Mouse (Mus musculus) limb, embryonic 11.5 days (tissue): ENCODE measurements at regions not wholly inside any gene's neighbourhood (a gene's known extent, or its start where the extent isn't known, plus 50 kb on each side); places are given as distances from the start of the nearest gene placed in this dataset.

Source experiments
- ATAC-seq: fragments of 200-750 bp; cut with Nextera tagmentation; 2 replicates; pipeline ENCODE4 v1.8.0; 2017; ENCODE audit warnings: low read depth; ENCODE audit not compliant: insufficient number of reproducible peaks, low FRiP score, low TSS enrichment
- DNase-seq: peaks from one replicate; pipeline ENCODE4 v3.0.0-alpha.2; 2015; ENCODE audit warnings: low spot score
- H3K27ac ChIP-seq: fragments of 300-500 bp; sonication (generic); replicated peaks from 2 replicates; pipeline ENCODE4 v1.5.1; 2014; ENCODE audit warnings: low read depth, mild to moderate bottlenecking, low read length
- H3K27me3 ChIP-seq: fragments of 300-500 bp; sonication (generic); 2 replicates; pipeline ENCODE4 v1.6.1; 2014; ENCODE audit warnings: mild to moderate bottlenecking, low read length, mixed read lengths; ENCODE audit not compliant: control insufficient read depth, insufficient read depth
- H3K36me3 ChIP-seq: fragments of 300-500 bp; sonication (generic); 2 replicates; pipeline ENCODE4 v1.6.1; 2014; ENCODE audit warnings: mild to moderate bottlenecking, low read length, moderate library complexity, mixed read lengths; ENCODE audit not compliant: control insufficient read depth, insufficient read depth
- H3K4me1 ChIP-seq: fragments of 300-500 bp; sonication (generic); 2 replicates; pipeline ENCODE4 v1.6.1; 2014; ENCODE audit warnings: low read length, mixed read lengths; ENCODE audit not compliant: control insufficient read depth, insufficient read depth
- H3K4me2 ChIP-seq: fragments of 300-500 bp; sonication (generic); 2 replicates; pipeline ENCODE4 v1.6.1; 2014; ENCODE audit warnings: low read depth, mild to moderate bottlenecking, moderate library complexity; ENCODE audit not compliant: severe bottlenecking
- H3K4me3 ChIP-seq: fragments of 300-500 bp; sonication (generic); 2 replicates; pipeline ENCODE4 v1.5.1; 2014; ENCODE audit warnings: low read depth, low read length
- H3K9ac ChIP-seq: fragments of 300-500 bp; sonication (generic); 2 replicates; pipeline ENCODE4 v1.6.1; 2014; ENCODE audit warnings: mild to moderate bottlenecking, low read length
- H3K9me3 ChIP-seq: fragments of 300-500 bp; sonication (generic); 2 replicates; pipeline ENCODE4 v1.6.1; 2016; ENCODE audit warnings: low read length; ENCODE audit not compliant: control insufficient read depth
- WGBS: fragments of 180-500 bp; shearing (Covaris S2); extraction: QIAGEN DNeasy Blood & Tissue Kit; methylation state at CpG from one replicate; pipeline ENCODE4 v1.1.7; 2014; 5-methylcytosine and 5-hydroxymethylcytosine counted together

DNA sequence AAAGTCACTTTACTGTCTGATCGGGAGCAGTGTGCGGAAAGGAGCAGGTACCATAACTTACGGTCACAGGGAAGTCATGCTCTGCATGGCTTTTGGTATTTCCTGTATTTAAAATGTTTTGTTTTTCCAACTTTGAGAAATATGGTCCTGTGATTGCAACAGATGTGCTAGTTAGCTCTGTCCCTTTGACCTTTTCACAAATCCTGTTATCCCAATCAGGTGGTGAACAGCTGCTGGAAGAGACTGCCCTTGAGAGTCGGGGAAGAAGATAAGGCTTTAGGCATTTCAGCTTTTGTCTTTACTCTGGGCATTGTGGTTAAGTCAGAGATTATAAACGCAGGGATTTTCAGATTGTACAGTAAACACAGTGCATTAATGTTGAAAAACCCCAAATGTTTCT lies 588.5 kb upstream of the Atp2b1 start:
- Histone ChIP-seq H3K27me3 (no peaks in the 10 kb centered on the region), H3K9me3 (no peaks in the 10 kb centered on the region), H3K4me3 (no peak overlapping the region), H3K4me2 (no peak overlapping the region), H3K9ac (no peak overlapping the region), H3K4me1 (no peaks in the 10 kb centered on the region), H3K27ac (no peak overlapping the region), H3K36me3 (no peaks in the 10 kb centered on the region)
- no peak for ATAC-seq
- no peak for DNase-seq
- 58% methylated on average over 5 of the region's 5 CpGs for WGBS

DNA sequence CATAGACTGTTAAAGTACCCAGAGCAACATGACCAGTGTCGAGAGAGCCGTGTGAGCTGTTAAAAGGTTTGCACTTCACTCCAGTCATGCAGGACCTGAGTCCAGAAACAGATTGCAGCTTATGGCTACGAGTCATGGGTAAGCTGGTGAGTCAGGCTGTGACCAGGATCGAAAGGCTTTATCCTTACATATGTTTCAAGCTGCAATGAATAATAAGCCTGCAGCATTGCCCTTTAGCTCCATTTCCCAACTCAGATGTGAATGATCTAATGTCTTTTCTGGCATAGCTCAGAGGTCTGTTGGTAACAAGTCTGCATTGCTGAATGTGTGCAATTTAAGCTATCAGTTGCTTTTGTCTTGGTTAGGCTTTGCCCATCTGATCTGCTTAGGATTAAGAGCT lies 581.5 kb upstream of the Atp2b1 start:
- ATAC-seq (no peak), DNase-seq (no peak)
- no peaks in the 10 kb centered on the region for H3K36me3 ChIP-seq
- no peaks in the 10 kb centered on the region for H3K27me3 ChIP-seq
- no peak overlapping the region for H3K4me2 ChIP-seq
- no peak overlapping the region for H3K4me3 ChIP-seq
- H3K9me3 ChIP-seq: no peaks in the 10 kb centered on the region
- H3K27ac ChIP-seq: no peak overlapping the region
- WGBS: 85% methylated on average over 4 of the region's 4 CpGs
- H3K9ac ChIP-seq: no peak overlapping the region
- H3K4me1 ChIP-seq: no peaks in the 10 kb centered on the region

DNA sequence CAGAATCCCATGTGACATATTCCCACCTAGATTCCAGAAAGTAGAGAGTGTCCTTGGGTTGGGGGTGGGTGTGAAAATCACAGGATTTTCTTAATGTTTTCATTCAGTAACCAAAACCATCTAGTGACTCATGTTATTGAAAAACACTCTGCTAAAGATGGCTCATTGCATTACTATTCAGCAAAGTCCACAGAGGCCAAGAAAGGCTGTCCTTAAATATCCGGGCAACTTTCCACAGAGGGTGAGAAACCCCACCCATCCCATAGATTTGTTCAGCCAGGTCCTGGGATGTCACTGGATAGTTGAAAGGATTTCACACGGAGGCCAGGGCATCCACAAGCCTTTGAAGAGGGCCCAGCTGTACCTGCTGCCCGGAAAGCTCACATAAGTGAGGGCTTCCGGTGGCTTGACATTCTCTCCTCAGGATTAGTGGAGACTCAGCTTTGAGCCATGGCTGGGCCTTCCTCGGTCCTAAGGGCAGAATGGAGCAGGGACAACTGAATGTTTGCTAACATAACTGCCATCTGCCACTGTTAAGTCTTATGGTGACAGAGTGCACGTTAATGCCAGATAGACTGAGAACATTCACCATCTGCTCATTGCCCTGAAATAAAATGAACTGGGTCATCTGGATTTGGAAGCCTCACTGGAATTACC lies 580.7 kb upstream of the Atp2b1 start:
- Histone ChIP-seq H3K36me3 (no peaks in the 10 kb centered on the region), H3K27me3 (no peaks in the 10 kb centered on the region), H3K27ac (no peak overlapping the region), H3K4me3 (no peak overlapping the region), H3K9me3 (no peaks in the 10 kb centered on the region), H3K9ac (no peak overlapping the region), H3K4me1 (no peaks in the 10 kb centered on the region), H3K4me2 (no peak overlapping the region)
- WGBS: 66% methylated on average over 6 of the region's 6 CpGs
- no peak for DNase-seq
- ATAC-seq: no peak

DNA sequence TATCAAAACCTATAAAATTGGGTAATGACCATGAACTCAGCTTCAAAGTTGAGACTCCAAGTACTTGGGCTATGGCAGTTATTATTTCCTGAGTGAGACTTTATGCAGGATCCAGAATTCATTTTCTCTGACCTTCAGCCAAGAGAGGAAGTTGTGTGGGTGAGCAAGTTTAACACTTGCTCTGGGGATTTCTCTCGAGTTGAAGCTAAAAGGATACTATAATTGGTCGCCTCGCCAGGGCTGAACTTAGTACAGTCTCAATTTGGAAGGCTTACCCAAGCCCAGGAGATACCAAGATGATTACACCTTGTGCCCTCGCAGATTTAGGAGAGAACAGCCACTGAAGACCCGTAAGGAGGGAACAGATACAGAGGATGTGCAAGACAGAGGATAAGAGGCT lies 570.4 kb upstream of the Atp2b1 start:
- Histone ChIP-seq H3K4me1 (no peaks in the 10 kb centered on the region), H3K27ac (no peak overlapping the region), H3K4me2 (no peak overlapping the region), H3K4me3 (no peak overlapping the region), H3K27me3 (no peaks in the 10 kb centered on the region), H3K9ac (no peak overlapping the region), H3K36me3 (no peaks in the 10 kb centered on the region), H3K9me3 (no peaks in the 10 kb centered on the region)
- 88% methylated on average over 5 of the region's 5 CpGs for WGBS
- ATAC-seq (no peak), DNase-seq (no peak)

DNA sequence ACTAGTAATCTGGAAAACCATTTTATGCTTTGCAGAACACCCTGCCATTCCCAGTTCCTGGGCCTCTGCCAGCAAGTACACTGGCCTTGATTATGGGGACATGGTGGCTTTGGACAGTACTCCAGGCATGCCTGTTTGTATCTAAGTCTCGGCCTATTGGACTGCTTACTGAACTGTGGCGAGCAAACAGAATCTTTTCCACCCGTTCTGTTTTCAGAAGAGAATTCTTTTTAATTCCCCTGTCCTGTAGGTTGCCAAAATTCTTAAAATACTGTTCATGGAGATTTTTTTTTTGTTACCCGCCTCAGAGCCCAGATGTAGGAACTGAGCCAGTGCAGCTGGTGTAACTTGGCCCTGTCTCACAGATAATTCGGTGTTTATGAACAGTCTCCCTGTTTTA lies 564.7 kb upstream of the Atp2b1 start:
- 90% methylated on average over 5 of the region's 5 CpGs for WGBS
- DNase-seq: no peak
- H3K27ac ChIP-seq: no peak overlapping the region

DNA sequence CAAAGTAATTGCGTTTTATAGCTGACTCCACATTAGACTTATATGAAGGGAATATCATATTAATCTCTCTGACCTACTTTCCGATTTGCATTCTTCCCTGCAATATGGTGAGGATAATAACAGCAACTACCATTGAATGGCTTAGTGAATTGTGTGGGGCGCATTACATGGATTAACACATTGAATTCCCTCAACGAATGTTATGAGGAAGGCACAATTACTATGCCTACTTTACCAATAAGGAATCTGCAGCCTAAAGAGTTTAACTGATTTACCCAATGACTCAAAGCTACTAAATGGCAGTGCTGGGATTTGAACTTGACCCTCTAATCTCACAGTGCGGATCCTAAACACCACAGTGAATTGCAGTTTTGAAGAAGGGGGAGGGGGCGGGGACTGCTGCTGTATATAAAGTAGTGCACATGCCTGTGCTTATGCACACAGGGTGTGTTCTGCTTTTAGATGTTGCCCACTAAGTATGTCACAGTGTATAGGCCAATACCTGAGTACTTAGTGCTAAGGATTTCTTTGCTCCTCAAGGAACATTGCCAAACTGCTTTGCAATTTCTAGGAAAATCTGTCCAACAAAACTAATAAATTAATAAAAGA lies 563.8 kb upstream of the Atp2b1 start:
- no peaks in the 10 kb centered on the region for H3K9me3 ChIP-seq
- no peak overlapping the region for H3K9ac ChIP-seq
- DNase-seq: no peak
- H3K4me3 ChIP-seq: no peak overlapping the region
- ATAC-seq: no peak
- H3K27me3 ChIP-seq: no peaks in the 10 kb centered on the region
- H3K27ac ChIP-seq: no peak overlapping the region
- H3K4me1 ChIP-seq: no peaks in the 10 kb centered on the region
- H3K4me2 ChIP-seq: no peak overlapping the region
- no peaks in the 10 kb centered on the region for H3K36me3 ChIP-seq
- WGBS: 89% methylated on average over 6 of the region's 6 CpGs

More for the DNA sequence above, 564.7 kb upstream of the Atp2b1 start:
- H3K9ac ChIP-seq: no peak overlapping the region
- H3K9me3 ChIP-seq: no peaks in the 10 kb centered on the region
- no peaks in the 10 kb centered on the region for H3K36me3 ChIP-seq
- no peaks in the 10 kb centered on the region for H3K4me1 ChIP-seq
- no peak overlapping the region for H3K4me2 ChIP-seq
- H3K27me3 ChIP-seq: no peaks in the 10 kb centered on the region
- H3K4me3 ChIP-seq: no peak overlapping the region
- no peak for ATAC-seq

DNA sequence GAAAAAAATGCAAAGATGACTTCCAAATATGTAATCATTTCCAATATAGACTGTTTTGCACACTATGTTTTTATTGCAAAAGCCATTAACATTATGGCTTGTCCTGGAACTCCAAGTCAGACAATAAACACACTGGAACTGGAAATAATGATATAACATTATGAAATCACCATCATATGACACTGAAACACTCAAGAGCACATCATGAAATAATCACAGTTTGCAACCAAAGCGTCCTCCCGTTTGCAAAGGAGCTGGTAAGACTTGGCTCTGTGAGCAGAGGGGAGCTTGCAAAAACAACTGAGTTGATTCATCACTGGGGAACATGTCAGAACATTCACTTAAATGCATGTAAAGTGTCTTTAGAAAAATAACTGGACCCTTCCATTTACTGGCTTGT lies 562.1 kb upstream of the Atp2b1 start:
- DNase-seq: no peak

DNA sequence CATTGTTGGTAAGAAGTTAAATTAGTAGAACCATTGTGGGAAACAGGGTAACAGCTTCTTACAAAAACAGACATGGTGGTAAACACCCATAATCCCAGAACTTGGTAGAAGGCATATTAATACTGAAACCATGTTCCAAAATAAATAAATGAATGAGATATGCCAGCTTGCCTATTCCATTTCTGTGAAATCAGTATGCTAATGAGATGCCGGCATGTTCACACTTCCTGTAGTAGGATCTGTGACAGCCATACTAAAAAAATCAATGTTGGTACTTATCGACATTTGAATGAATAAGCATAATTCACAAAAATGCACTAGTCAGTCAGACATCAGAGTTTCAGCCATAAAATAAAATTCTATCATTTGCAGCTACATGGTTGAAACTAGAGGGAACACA lies 559.7 kb upstream of the Atp2b1 start:
- DNase-seq: no peak
- H3K9ac ChIP-seq: no peak overlapping the region
- no peaks in the 10 kb centered on the region for H3K9me3 ChIP-seq
- H3K36me3 ChIP-seq: no peaks in the 10 kb centered on the region
- no peak overlapping the region for H3K27ac ChIP-seq
- no peak overlapping the region for H3K4me3 ChIP-seq
- no peak for ATAC-seq
- no peaks in the 10 kb centered on the region for H3K4me1 ChIP-seq
- no peak overlapping the region for H3K4me2 ChIP-seq
- 92% methylated on average over 2 of the region's 2 CpGs for WGBS
- no peaks in the 10 kb centered on the region for H3K27me3 ChIP-seq

More for the DNA sequence above, 562.1 kb upstream of the Atp2b1 start:
- no peaks in the 10 kb centered on the region for H3K4me1 ChIP-seq
- no peaks in the 10 kb centered on the region for H3K36me3 ChIP-seq
- no peak for ATAC-seq
- H3K4me2 ChIP-seq: no peak overlapping the region
- WGBS: 78% methylated on average over 2 of the region's 2 CpGs
- no peak overlapping the region for H3K9ac ChIP-seq
- H3K9me3 ChIP-seq: no peaks in the 10 kb centered on the region
- no peak overlapping the region for H3K4me3 ChIP-seq
- no peak overlapping the region for H3K27ac ChIP-seq
- H3K27me3 ChIP-seq: no peaks in the 10 kb centered on the region

DNA sequence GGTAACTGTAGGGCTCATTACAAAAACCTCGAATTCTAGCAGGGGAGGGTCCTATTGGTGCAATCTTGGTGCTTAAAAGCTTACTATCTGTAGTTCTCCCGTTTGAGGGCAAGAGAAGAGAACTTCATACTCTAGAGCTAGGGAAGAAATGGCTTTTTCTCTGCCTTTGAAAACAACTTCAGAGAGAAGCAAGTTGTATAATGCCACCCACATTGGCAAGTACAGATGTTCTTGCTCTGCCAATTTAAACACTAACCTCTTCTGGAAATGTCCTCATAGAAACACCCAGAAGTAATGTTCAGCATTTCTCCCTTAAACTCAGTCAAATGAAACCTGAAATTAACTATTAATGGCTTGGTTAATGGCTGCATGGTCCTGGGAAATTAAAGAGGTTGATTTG lies 549.6 kb upstream of the Atp2b1 start:
- no peaks in the 10 kb centered on the region for H3K36me3 ChIP-seq
- no peak overlapping the region for H3K9ac ChIP-seq
- H3K4me3 ChIP-seq: no peak overlapping the region
- no peak overlapping the region for H3K27ac ChIP-seq
- no peaks in the 10 kb centered on the region for H3K9me3 ChIP-seq
- no peak for ATAC-seq
- H3K4me2 ChIP-seq: no peak overlapping the region
- H3K27me3 ChIP-seq: no peaks in the 10 kb centered on the region
- no peaks in the 10 kb centered on the region for H3K4me1 ChIP-seq
- no peak for DNase-seq
- WGBS: 69% methylated on average over 2 of the region's 2 CpGs
